Mouse (Mus musculus) forebrain, embryonic 16.5 days (tissue): ENCODE measurements around the gene Taf1b. TPM values are rescaled to one million over a fixed set of nuclear protein-coding genes. Genes with fewer than 3 reads are reported as not detected.

Source experiments
- ATAC-seq: fragments of 200-750 bp; cut with Nextera tagmentation; 2 replicates; pipeline ENCODE4 v1.8.0; 2017; ENCODE audit warnings: mild to moderate bottlenecking, moderate library complexity
- H3K27ac ChIP-seq: fragments of 300-500 bp; sonication (generic); 2 replicates; pipeline ENCODE4 v1.5.1; 2014; ENCODE audit warnings: low read length, control low read depth
- H3K27me3 ChIP-seq: fragments of 300-500 bp; sonication (generic); replicated peaks from 2 replicates; pipeline ENCODE4 v1.6.1; 2014; ENCODE audit warnings: low read length; ENCODE audit not compliant: control insufficient read depth, insufficient read depth
- H3K36me3 ChIP-seq: fragments of 300-500 bp; sonication (generic); 2 replicates; pipeline ENCODE4 v1.6.1; 2014; ENCODE audit not compliant: control insufficient read depth, insufficient read depth
- H3K4me1 ChIP-seq: fragments of 300-500 bp; sonication (generic); replicated peaks from 2 replicates; pipeline ENCODE4 v1.6.1; 2014; ENCODE audit warnings: low read length; ENCODE audit not compliant: control insufficient read depth, insufficient read depth
- H3K4me2 ChIP-seq: fragments of 300-500 bp; sonication (generic); 2 replicates; pipeline ENCODE4 v1.6.1; 2014; ENCODE audit warnings: mild to moderate bottlenecking, low read length, control low read depth
- H3K4me3 ChIP-seq: fragments of 300-500 bp; sonication (generic); replicated peaks from 2 replicates; pipeline ENCODE4 v1.5.1; 2014; ENCODE audit warnings: mild to moderate bottlenecking, low read length, control low read depth
- H3K9ac ChIP-seq: fragments of 300-500 bp; sonication (generic); replicated peaks from 2 replicates; pipeline ENCODE4 v1.6.1; 2014; ENCODE audit warnings: low read depth, low read length, control low read depth
- H3K9me3 ChIP-seq: fragments of 300-500 bp; sonication (generic); 2 replicates; pipeline ENCODE4 v1.6.1; 2016; ENCODE audit warnings: low read length; ENCODE audit not compliant: control insufficient read depth
- WGBS: fragments of 180-500 bp; shearing (Covaris S2); extraction: QIAGEN DNeasy Blood & Tissue Kit; methylation state at CpG from one replicate; pipeline ENCODE4 v1.1.7; 2014; 5-methylcytosine and 5-hydroxymethylcytosine counted together
- polyA plus RNA-seq: library from polyadenylated mRNA; unstranded; fragments of >200 nt; fragmentation: Nextera tagmentation; extraction: Ambion mirVana; gene quantifications from 2 replicates; pipeline ENCODE4 v1.2.1, GENCODE M21; 2015

The Taf1b gene
- polyA plus RNA-seq, 1 experiment from 2014 or later = 41.9 TPM

DNA sequence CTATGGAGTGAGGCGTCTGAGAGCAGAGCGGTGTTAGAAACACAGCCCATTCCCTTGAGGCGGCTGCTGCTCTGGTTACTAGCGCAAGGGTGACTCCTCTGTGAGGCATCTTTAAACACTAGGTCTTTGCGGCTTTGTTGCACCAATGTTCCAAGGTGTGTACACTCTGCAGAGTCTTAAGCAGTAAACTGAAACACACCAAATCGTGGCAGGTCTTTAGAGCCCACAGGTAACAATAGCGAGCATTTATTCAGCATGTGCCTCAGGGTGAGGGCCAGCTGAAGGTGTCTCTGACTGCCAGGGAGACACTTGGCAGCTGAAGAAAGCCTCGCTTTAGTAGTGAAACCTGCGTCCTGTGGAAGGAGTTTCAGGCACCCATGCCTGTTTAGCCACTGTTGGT is 93.9 kb downstream of the Taf1b start:
- H3K27ac ChIP-seq = no peak overlapping the region
- no peaks in the 10 kb centered on the region for H3K9me3 ChIP-seq
- H3K4me2 ChIP-seq = no peak overlapping the region
- no peaks in the 10 kb centered on the region for H3K36me3 ChIP-seq
- 0 out of 2 replicates have a peak, but pooled peaks cover 3% of the 10 kb centered on the region for H3K4me1 ChIP-seq
- H3K9ac ChIP-seq = no peak overlapping the region
- no peaks in the 10 kb centered on the region for H3K27me3 ChIP-seq
- ATAC-seq = no peak
- WGBS = 82% methylated on average over 9 of the region's 9 CpGs
- no peak overlapping the region for H3K4me3 ChIP-seq

- 14% methylated on average over 22 of the region's 22 CpGs for WGBS
Observed at GRCm38 (mm10) chr12:24592956-24593672, 95.0 kb downstream of the Taf1b start.

GRCm38 (mm10) chr12:24597376-24597775 is 99.2 kb downstream of the Taf1b start:
- ATAC-seq = no peak
- WGBS = 74% methylated on average over 6 of the region's 6 CpGs
- no peak overlapping the region for H3K4me3 ChIP-seq
- H3K9ac ChIP-seq = no peak overlapping the region
- H3K9me3 ChIP-seq = no peaks in the 10 kb centered on the region
- no peaks in the 10 kb centered on the region for H3K36me3 ChIP-seq
- no peaks in the 10 kb centered on the region for H3K27me3 ChIP-seq
- H3K4me1 ChIP-seq = 0 out of 2 replicates have a peak, but pooled peaks cover 3% of the 10 kb centered on the region
- H3K27ac ChIP-seq = no peak overlapping the region
- no peak overlapping the region for H3K4me2 ChIP-seq

More at GRCm38 (mm10) chr12:24592956-24593672, 95.0 kb downstream of the Taf1b start:
- Histone ChIP-seq H3K9me3 (no peaks in the 10 kb centered on the region), H3K4me3 (no peak overlapping the region), H3K9ac (no peak overlapping the region), H3K4me1 (0 out of 2 replicates have a peak, but pooled peaks cover 3% of the 10 kb centered on the region), H3K4me2 (peak overlapping the region; percentile 16; the same call in 1 of the 2 replicates), H3K27me3 (no peaks in the 10 kb centered on the region), H3K27ac (no peak overlapping the region), H3K36me3 (no peaks in the 10 kb centered on the region)
- peak; percentile 20; the same call in 1 of the 2 replicates for ATAC-seq

DNA sequence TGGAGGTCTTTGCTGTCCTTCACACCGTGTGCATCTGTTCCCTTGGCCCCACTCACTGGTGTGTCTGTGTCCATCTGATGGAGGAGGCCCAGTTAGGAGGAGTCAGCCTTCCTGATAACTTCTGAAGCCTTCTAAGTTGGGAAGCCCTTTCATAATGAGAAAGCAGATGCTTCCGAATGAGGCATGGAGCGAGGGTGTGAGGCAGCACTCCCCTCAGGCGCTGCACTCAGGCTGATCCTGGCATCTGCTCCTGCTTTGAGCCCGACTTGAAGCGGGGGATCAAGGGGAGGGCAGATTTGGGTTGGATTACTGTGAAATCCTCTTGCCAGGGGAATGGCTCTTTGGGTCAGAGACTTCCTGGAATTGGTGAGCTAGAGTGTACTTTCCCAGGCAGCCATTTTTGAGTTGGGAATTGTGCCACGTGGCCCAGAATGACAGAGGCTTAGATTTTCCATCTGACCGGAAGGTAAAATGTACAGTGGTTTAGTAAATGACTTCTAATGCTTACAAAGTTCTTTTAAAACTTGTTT is 101.3 kb downstream of the Taf1b start:
- no peak overlapping the region for H3K27ac ChIP-seq
- H3K4me3 ChIP-seq = no peak overlapping the region
- H3K9me3 ChIP-seq = no peaks in the 10 kb centered on the region
- H3K9ac ChIP-seq = no peak overlapping the region
- H3K27me3 ChIP-seq = no peaks in the 10 kb centered on the region
- no peaks in the 10 kb centered on the region for H3K4me1 ChIP-seq
- no peak for ATAC-seq
- WGBS = 61% methylated on average over 8 of the region's 8 CpGs
- no peaks in the 10 kb centered on the region for H3K36me3 ChIP-seq
- H3K4me2 ChIP-seq = no peak overlapping the region

DNA sequence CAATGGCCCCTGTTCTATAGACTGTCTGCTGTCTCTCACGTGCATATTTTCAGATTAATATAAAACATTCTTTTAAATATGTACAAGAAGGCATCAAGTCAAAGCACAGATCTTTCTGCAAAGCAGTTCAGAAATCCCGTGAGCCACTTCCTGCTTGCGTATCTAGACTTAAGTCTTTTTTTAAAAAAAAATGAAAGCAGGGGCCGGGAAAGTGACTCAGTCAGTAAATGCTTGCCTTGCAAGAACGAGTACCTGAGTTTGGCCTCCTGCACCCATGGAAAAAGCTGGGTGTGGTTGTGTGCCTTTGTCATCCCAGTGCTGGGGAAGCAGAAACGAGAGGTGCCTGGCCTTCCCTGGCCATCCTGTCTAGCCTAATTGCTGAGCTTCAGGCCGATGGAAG is 101.9 kb downstream of the Taf1b start:
- Histone ChIP-seq H3K4me2 (no peak overlapping the region), H3K27me3 (no peaks in the 10 kb centered on the region), H3K4me3 (no peak overlapping the region), H3K9me3 (no peaks in the 10 kb centered on the region), H3K4me1 (no peaks in the 10 kb centered on the region), H3K9ac (no peak overlapping the region), H3K27ac (no peak overlapping the region), H3K36me3 (no peaks in the 10 kb centered on the region)
- 90% methylated on average over 7 of the region's 7 CpGs for WGBS
- ATAC-seq = no peak

DNA sequence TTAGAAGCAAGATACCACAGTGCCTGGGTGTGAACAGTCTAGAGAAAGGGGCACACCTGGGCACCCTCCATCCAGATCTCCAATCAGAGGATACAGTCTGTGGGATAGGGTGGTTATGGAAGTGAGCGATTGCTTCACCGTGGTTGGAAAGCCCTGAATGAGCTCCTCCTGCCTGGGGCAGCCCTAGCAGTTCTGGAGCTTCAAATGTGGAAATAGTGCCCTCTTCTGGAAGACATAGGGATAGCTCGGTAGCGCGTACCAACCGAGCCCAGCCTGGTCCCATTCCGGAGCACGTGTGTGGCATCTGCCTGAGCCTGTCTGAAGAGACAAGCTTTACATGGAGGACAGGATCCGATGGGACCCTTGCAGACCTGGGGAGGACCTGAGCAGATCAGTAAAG is 102.6 kb downstream of the Taf1b start:
- Histone ChIP-seq H3K27me3 (no peaks in the 10 kb centered on the region), H3K9me3 (no peaks in the 10 kb centered on the region), H3K4me3 (no peak overlapping the region), H3K36me3 (no peaks in the 10 kb centered on the region), H3K9ac (no peak overlapping the region), H3K4me2 (no peak overlapping the region), H3K27ac (no peak overlapping the region), H3K4me1 (no peaks in the 10 kb centered on the region)
- peak; percentile 90 for ATAC-seq
- WGBS = 2% methylated on average over 9 of the region's 9 CpGs

DNA sequence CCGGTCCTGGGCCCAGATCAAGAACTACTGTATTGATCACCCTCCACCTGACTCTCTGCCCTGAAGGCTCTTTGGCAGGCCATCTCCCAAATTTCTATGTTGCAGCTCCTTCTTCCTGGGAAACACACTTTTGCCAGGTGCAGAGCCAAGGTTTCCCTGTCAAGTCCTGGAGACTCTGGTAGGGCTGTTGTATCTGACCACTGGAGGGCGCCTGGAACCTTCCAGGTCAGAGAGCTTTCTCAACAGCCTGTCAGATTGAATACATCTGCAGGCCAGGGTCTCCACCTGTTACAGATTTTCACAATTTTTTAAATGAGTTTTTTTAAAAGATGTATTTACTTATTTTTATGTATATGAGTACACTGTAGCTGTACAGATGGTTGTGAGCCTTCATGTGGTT is 105.1 kb downstream of the Taf1b start:
- Histone ChIP-seq H3K9me3 (no peaks in the 10 kb centered on the region), H3K4me1 (0 out of 2 replicates have a peak, but pooled peaks cover 2% of the 10 kb centered on the region), H3K4me2 (no peak overlapping the region), H3K27me3 (no peaks in the 10 kb centered on the region), H3K27ac (no peak overlapping the region), H3K4me3 (no peak overlapping the region), H3K9ac (no peak overlapping the region), H3K36me3 (no peaks in the 10 kb centered on the region)
- 39% methylated on average over 2 of the region's 2 CpGs for WGBS
- peak; percentile 49 for ATAC-seq

DNA sequence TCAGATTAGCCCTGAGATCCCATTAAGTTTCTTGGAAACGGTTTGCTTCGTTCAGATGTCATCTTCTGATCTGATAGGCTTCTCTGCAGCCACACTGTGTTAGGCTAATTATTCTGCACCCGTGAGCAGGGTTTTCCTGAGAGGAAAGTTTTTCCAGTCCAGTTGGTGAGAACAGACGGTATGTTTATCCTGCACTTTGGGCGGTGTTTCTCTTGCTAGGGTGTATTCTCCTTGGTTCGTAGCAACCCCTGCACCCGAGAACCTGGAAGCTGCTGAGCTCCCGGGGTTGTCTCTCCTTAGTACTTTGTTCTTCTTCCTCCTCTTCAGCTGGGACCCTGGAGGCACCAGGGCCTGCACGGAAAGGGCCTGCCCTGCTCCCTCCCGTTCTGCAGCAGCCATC is 108.0 kb downstream of the Taf1b start:
- H3K4me1 ChIP-seq = 0 out of 2 replicates have a peak, but pooled peaks cover 2% of the 10 kb centered on the region
- no peak overlapping the region for H3K4me3 ChIP-seq
- H3K27ac ChIP-seq = no peak overlapping the region
- H3K36me3 ChIP-seq = no peaks in the 10 kb centered on the region
- H3K9me3 ChIP-seq = no peaks in the 10 kb centered on the region
- no peak overlapping the region for H3K9ac ChIP-seq
- no peak overlapping the region for H3K4me2 ChIP-seq
- 31% methylated on average over 10 of the region's 10 CpGs for WGBS
- H3K27me3 ChIP-seq = no peaks in the 10 kb centered on the region
- ATAC-seq = no peak
